Mouse (Mus musculus) testis, adult 2 months (tissue): ENCODE data around the gene Fgf22. TPM values are rescaled to one million over a fixed set of nuclear protein-coding genes. Genes with fewer than 3 reads are reported as not detected.
A peak's percentile ranks its signal among the peaks of the same experiment; 100 is the strongest.

Source experiments
- H3K27ac ChIP-seq: fragments of 200-500 bp; 2 replicates; pipeline ENCODE4 v1.5.1; 2012; ENCODE audit warnings: low read depth, low read length; ENCODE audit not compliant: control insufficient read depth, insufficient read depth
- H3K27me3 ChIP-seq: fragments of 200-500 bp; 2 replicates; pipeline ENCODE4 v1.6.1; 2012; ENCODE audit warnings: mild to moderate bottlenecking, low read length, moderate library complexity; ENCODE audit not compliant: control insufficient read depth, insufficient read depth
- H3K36me3 ChIP-seq: fragments of 200-500 bp; 2 replicates; pipeline ENCODE4 v1.6.1; 2012; ENCODE audit warnings: mild to moderate bottlenecking, low read length; ENCODE audit not compliant: control insufficient read depth, insufficient read depth
- H3K4me1 ChIP-seq: fragments of 200-500 bp; 2 replicates; pipeline ENCODE4 v1.6.1; 2012; ENCODE audit warnings: low read length; ENCODE audit not compliant: control insufficient read depth, insufficient read depth
- H3K4me3 ChIP-seq: fragments of 200-500 bp; 2 replicates; pipeline ENCODE4 v1.5.1; 2012; ENCODE audit warnings: low read depth, mild to moderate bottlenecking, low read length, moderate library complexity, mixed read lengths; ENCODE audit not compliant: control insufficient read depth
- CTCF ChIP-seq: fragments of 200-500 bp; IDR thresholded peaks from 2 replicates; pipeline ENCODE4 v1.5.1; 2012; ENCODE audit warnings: low read depth, mild to moderate bottlenecking, inconsistent platforms, low read length, moderate library complexity; ENCODE audit not compliant: control insufficient read depth, insufficient read depth, insufficient replicate concordance
- POLR2A ChIP-seq: fragments of 200-500 bp; IDR thresholded peaks from 2 replicates; pipeline ENCODE4 v1.6.1; 2012; ENCODE audit warnings: low read depth, mild to moderate bottlenecking, inconsistent platforms, low read length, moderate library complexity; ENCODE audit not compliant: control insufficient read depth
- polyA plus RNA-seq: library from polyadenylated mRNA; depleted of rRNA; stranded (reverse); fragments of >200 nt; gene quantifications from 2 replicates; pipeline ENCODE4 v1.2.3, GENCODE M21; 2012

Gene Fgf22
- polyA plus RNA-seq, 1 experiment: 0.28 TPM

GRCm38 (mm10) chr10:79767372-79768244, 12.7 kb downstream of the Fgf22 start:
- Histone ChIP-seq H3K4me3 (peak overlapping the region; percentile 90), H3K27ac (peak overlapping the region; percentile 88), H3K36me3 (no peaks in the 10 kb centered on the region; the same call in 1 of the 2 replicates), H3K4me1 (peaks cover 14% of the 10 kb centered on the region), H3K27me3 (no peaks in the 10 kb centered on the region)
- TF ChIP-seq POLR2A (no peak; the same call in none of the 2 replicates), CTCF (no peak)

- H3K4me1 ChIP-seq: peaks cover 14% of the 10 kb centered on the region
- no peaks in the 10 kb centered on the region for H3K27me3 ChIP-seq
- no peak overlapping the region for H3K27ac ChIP-seq
- H3K36me3 ChIP-seq: no peaks in the 10 kb centered on the region; the same call in 1 of the 2 replicates
- TF ChIP-seq CTCF (peak; percentile 85; the same call in 1 of the 2 replicates), POLR2A (no peak)
- peak overlapping the region; percentile 90 for H3K4me3 ChIP-seq
These were observed 13.5 kb downstream of the Fgf22 start for GRCm38 (mm10) chr10:79768400-79768799.

GRCm38 (mm10) chr10:79769329-79769728, 14.5 kb downstream of the Fgf22 start:
- Histone ChIP-seq H3K27ac (no peak overlapping the region), H3K4me3 (no peak overlapping the region), H3K4me1 (peaks cover 12% of the 10 kb centered on the region), H3K36me3 (no peaks in the 10 kb centered on the region; the same call in 1 of the 2 replicates), H3K27me3 (no peaks in the 10 kb centered on the region)
- TF ChIP-seq CTCF (no peak), POLR2A (no peak)

DNA sequence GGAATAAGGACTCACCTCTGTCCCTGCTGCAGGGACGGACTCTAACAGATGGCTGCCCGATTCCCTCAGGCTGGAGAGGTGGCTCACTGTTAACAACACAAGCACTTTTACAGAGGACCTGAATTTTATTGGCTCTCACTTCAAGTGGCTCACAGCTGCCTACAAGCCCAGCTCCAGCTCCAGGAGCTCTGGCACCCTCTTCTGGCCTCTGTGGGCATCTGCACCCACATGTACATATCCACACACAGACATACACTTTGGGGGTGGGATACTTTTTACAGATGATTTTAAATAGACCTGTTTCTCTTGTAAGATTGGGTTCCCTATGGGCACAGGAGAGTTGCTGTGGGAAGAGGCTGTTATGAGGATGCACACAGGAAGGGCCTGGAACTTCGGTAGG, 17.4 kb downstream of the Fgf22 start:
- Histone ChIP-seq H3K36me3 (no peaks in the 10 kb centered on the region), H3K27me3 (no peaks in the 10 kb centered on the region), H3K27ac (no peak overlapping the region), H3K4me3 (no peak overlapping the region), H3K4me1 (peaks cover 16% of the 10 kb centered on the region)
- TF ChIP-seq POLR2A (no peak), CTCF (peak; percentile 23; the same call in 1 of the 2 replicates)

DNA sequence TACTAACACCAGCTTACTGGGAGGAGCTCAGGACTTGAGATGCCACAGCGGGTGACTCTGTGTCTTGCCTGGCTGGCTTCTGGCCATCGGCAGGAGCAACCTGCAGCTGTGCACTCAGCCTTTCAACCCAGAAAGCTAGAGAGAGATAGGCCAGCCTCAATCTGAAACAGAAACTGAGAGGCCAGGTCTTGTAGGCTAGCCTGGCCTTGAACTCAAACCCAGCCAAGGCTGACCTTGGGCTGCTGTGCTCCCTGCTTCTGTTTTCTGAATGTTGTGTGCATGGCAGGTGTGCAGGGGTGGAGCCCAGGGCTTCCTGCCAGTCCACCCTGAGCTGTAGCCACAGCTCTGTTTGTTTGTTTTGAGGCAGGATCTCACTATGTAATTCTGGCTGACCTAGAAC, 18.3 kb downstream of the Fgf22 start:
- Histone ChIP-seq H3K4me1 (peaks cover 21% of the 10 kb centered on the region), H3K27me3 (no peaks in the 10 kb centered on the region), H3K27ac (peak overlapping the region; percentile 37; the same call in 1 of the 2 replicates), H3K4me3 (no peak overlapping the region), H3K36me3 (no peaks in the 10 kb centered on the region)
- TF ChIP-seq POLR2A (no peak), CTCF (no peak)

GRCm38 (mm10) chr10:79774486-79775279, 19.8 kb downstream of the Fgf22 start:
- Histone ChIP-seq H3K4me1 (peaks cover 22% of the 10 kb centered on the region), H3K4me3 (no peak overlapping the region), H3K36me3 (no peaks in the 10 kb centered on the region), H3K27me3 (no peaks in the 10 kb centered on the region), H3K27ac (no peak overlapping the region)
- no peak for TF ChIP-seq POLR2A
- TF ChIP-seq CTCF: peak; percentile 71; the same call in 1 of the 2 replicates

- no peaks in the 10 kb centered on the region for H3K36me3 ChIP-seq
- H3K27me3 ChIP-seq: no peaks in the 10 kb centered on the region
- TF ChIP-seq POLR2A (no peak), CTCF (no peak)
- H3K27ac ChIP-seq: no peak within 1 kb of the TSS
- peak within 1 kb of the TSS; percentile 59 for H3K4me3 ChIP-seq
- peaks cover 35% of the 10 kb centered on the region for H3K4me1 ChIP-seq
These were observed 22.2 kb downstream of the Fgf22 start, which contains the start of gene Fstl3 for GRCm38 (mm10) chr10:79777103-79777531. Fstl3 (plus strand) TSS chr10:79777272.
